Mouse (Mus musculus): ENCODE measurements around the gene Uhrf1. TPM values are rescaled to one million over a fixed set of nuclear protein-coding genes. Genes with fewer than 3 reads are reported as not detected.

Uhrf1 gene
- polyA plus RNA-seq, 1 experiment from 2014 or later: 128 TPM

GRCm38 (mm10) chr17:56300186-56300585 lies 2.9 kb upstream of the Uhrf1 start, which contains the start of gene Arrdc5:
Gene Arrdc5, minus strand, starts transcription at chr17:56300286.
- H3K4me3 ChIP-seq (ENCODE audit: low read depth, low read length): no peak within 1 kb of the TSS
- ATAC-seq (ENCODE audit: insufficient read depth, low FRiP score, low TSS enrichment) (no peak), DNase-seq (ENCODE audit: low spot score) (no peak)
- H3K9ac ChIP-seq (ENCODE audit: low read length): no peak within 1 kb of the TSS
- H3K27ac ChIP-seq (ENCODE audit: low read depth, low read length): no peak within 1 kb of the TSS
- 90% methylated on average over 9 of the region's 9 CpGs for WGBS
- H3K4me2 ChIP-seq (ENCODE audit: low read depth): no peak within 1 kb of the TSS
- peaks cover 13% of the 10 kb centered on the region for H3K4me1 ChIP-seq (ENCODE audit: control insufficient read depth, insufficient read depth, low read length)
- no peaks in the 10 kb centered on the region for H3K27me3 ChIP-seq (ENCODE audit: control insufficient read depth, insufficient read depth, low read length)
- H3K9me3 ChIP-seq (ENCODE audit: control insufficient read depth, low read length): no peaks in the 10 kb centered on the region
- no peaks in the 10 kb centered on the region for H3K36me3 ChIP-seq (ENCODE audit: control insufficient read depth, insufficient read depth, low read length)

GRCm38 (mm10) chr17:56302363-56302996 lies 641 bp upstream of the Uhrf1 start:
- WGBS: 26% methylated on average over 13 of the region's 13 CpGs
- Histone ChIP-seq H3K9me3 (ENCODE audit: control insufficient read depth, low read length) (no peaks in the 10 kb centered on the region), H3K4me3 (ENCODE audit: low read depth, low read length) (0 out of 2 replicates have a peak overlapping the region, but pooled peaks have one; percentile 81), H3K27me3 (ENCODE audit: control insufficient read depth, insufficient read depth, low read length) (no peaks in the 10 kb centered on the region), H3K4me2 (ENCODE audit: low read depth) (peak overlapping the region; percentile 96), H3K36me3 (ENCODE audit: control insufficient read depth, insufficient read depth, low read length) (peaks cover 7% of the 10 kb centered on the region), H3K9ac (ENCODE audit: low read length) (peak overlapping the region; percentile 24), H3K4me1 (ENCODE audit: control insufficient read depth, insufficient read depth, low read length) (peaks cover 28% of the 10 kb centered on the region), H3K27ac (ENCODE audit: low read depth, low read length) (peak overlapping the region; percentile 21; the same call in 1 of the 2 replicates)
- ATAC-seq (ENCODE audit: insufficient read depth, low FRiP score, low TSS enrichment) (peak; percentile 17; the same call in 1 of the 2 replicates), DNase-seq (ENCODE audit: low spot score) (peak; percentile 38)

DNA sequence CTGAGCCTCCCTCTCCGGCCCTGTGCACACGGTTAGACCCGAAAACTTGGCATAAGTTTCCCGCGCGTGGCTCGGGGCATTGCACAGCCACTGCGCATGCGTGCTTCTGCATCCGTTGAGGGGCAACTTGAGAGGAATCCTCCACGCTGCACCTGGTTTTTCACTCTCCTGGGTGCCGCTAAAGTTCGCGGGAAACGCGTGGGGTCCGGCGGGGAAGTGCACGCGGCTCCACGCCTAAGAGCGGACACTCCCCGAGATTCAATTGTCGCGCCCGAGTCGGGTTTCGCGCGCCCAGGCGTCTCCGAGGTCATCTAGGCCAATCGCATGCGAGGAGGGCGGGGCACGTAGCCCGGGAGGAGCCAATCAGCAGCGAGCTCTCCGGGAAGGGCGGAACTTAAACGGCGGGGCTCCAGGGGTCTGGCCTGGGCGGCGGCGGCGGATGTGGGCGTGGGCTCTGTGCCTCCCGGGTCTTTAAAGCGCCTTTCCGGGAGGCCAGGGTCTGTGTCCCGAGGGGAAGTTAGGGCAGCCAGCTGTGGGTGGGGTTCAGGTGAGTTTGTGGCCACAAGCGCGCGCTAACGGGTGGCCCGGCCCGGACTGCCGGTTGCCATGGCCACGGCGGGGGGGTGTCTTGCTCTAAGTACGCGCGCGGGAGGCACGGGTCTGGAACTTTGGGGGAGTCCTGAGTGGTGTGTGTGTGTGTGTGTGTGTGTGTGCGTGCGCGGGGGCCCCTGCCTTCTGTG lies 896 bp downstream of the Uhrf1 start:
- Histone ChIP-seq H3K27ac (ENCODE audit: low read depth, low read length) (peak overlapping the region; percentile 75; the same call in 1 of the 2 replicates), H3K9ac (ENCODE audit: low read length) (peak overlapping the region; percentile 72), H3K36me3 (ENCODE audit: control insufficient read depth, insufficient read depth, low read length) (peaks cover 10% of the 10 kb centered on the region), H3K9me3 (ENCODE audit: control insufficient read depth, low read length) (no peaks in the 10 kb centered on the region), H3K4me1 (ENCODE audit: control insufficient read depth, insufficient read depth, low read length) (peaks cover 28% of the 10 kb centered on the region), H3K4me3 (ENCODE audit: low read depth, low read length) (peak overlapping the region; percentile 81), H3K4me2 (ENCODE audit: low read depth) (peak overlapping the region; percentile 96), H3K27me3 (ENCODE audit: control insufficient read depth, insufficient read depth, low read length) (no peaks in the 10 kb centered on the region)
- peak; percentile 99 for DNase-seq (ENCODE audit: low spot score)
- WGBS: under 1% methylated on average over 68 of the region's 68 CpGs
- peak; percentile 91 for ATAC-seq (ENCODE audit: insufficient read depth, low FRiP score, low TSS enrichment)

DNA sequence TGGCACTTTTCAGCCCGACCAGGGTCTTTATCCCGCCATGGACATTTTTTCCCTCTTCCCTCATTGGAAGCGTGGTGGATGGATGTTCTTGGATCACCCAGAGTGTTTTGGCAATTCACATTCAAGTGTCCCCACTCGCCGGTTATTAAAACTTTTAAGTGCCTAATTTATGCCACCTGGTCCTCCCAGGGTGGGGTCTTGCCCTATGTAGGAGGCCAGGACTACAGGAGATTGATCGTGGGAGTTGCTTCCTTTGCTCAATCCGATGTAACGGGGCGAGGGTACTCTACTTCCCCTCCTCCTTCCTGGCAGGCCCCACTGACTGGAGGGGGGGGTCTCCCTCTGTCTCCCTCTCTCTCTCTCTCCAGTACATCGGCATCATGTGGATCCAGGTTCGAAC lies 1.6 kb downstream of the Uhrf1 start:
- H3K27ac ChIP-seq (ENCODE audit: low read depth, low read length): no peak overlapping the region
- H3K36me3 ChIP-seq (ENCODE audit: control insufficient read depth, insufficient read depth, low read length): peaks cover 14% of the 10 kb centered on the region
- no peak for ATAC-seq (ENCODE audit: insufficient read depth, low FRiP score, low TSS enrichment)
- H3K9me3 ChIP-seq (ENCODE audit: control insufficient read depth, low read length): no peaks in the 10 kb centered on the region
- WGBS: 9% methylated on average over 11 of the region's 11 CpGs
- H3K4me3 ChIP-seq (ENCODE audit: low read depth, low read length): peak overlapping the region; percentile 81
- H3K4me1 ChIP-seq (ENCODE audit: control insufficient read depth, insufficient read depth, low read length): peaks cover 28% of the 10 kb centered on the region
- H3K9ac ChIP-seq (ENCODE audit: low read length): peak overlapping the region; percentile 72
- DNase-seq (ENCODE audit: low spot score): no peak
- no peaks in the 10 kb centered on the region for H3K27me3 ChIP-seq (ENCODE audit: control insufficient read depth, insufficient read depth, low read length)
- H3K4me2 ChIP-seq (ENCODE audit: low read depth): peak overlapping the region; percentile 96

- WGBS: 33% methylated on average over 8 of the region's 9 CpGs
- Histone ChIP-seq H3K36me3 (ENCODE audit: control insufficient read depth, insufficient read depth, low read length) (peaks cover 17% of the 10 kb centered on the region), H3K4me2 (ENCODE audit: low read depth) (peak overlapping the region; percentile 96), H3K9ac (ENCODE audit: low read length) (peak overlapping the region; percentile 72), H3K9me3 (ENCODE audit: control insufficient read depth, low read length) (no peaks in the 10 kb centered on the region), H3K27ac (ENCODE audit: low read depth, low read length) (no peak overlapping the region), H3K4me3 (ENCODE audit: low read depth, low read length) (peak overlapping the region; percentile 81), H3K27me3 (ENCODE audit: control insufficient read depth, insufficient read depth, low read length) (no peaks in the 10 kb centered on the region), H3K4me1 (ENCODE audit: control insufficient read depth, insufficient read depth, low read length) (peaks cover 28% of the 10 kb centered on the region)
- no peak for ATAC-seq (ENCODE audit: insufficient read depth, low FRiP score, low TSS enrichment)
- no peak for DNase-seq (ENCODE audit: low spot score)
Measured at GRCm38 (mm10) chr17:56305156-56305555, 2.0 kb downstream of the Uhrf1 start.

DNA sequence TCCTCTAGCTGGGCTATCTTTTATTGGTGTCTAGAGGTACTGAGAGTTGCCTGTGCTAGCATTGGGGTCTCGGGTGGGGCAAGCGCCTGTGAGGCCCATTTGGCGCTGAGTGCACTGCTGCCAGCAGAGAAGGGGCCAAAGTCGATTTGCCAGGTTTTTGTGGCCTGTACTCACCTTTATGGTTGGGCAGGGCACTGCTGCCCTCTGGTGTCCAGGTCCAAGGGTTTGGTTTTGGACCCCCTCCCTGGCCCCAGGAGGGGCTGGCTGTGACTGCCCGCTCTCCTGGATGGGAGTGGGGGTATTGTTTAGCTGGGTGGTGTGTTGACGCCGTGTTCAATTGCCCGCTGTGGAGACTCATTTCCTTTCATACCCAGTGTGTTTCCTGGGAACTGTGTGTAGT lies 2.7 kb downstream of the Uhrf1 start:
- peak overlapping the region; percentile 96 for H3K4me2 ChIP-seq (ENCODE audit: low read depth)
- DNase-seq (ENCODE audit: low spot score) (no peak), ATAC-seq (ENCODE audit: insufficient read depth, low FRiP score, low TSS enrichment) (no peak)
- 62% methylated on average over 8 of the region's 8 CpGs for WGBS
- H3K4me1 ChIP-seq (ENCODE audit: control insufficient read depth, insufficient read depth, low read length): peaks cover 28% of the 10 kb centered on the region
- H3K9me3 ChIP-seq (ENCODE audit: control insufficient read depth, low read length): no peaks in the 10 kb centered on the region
- H3K36me3 ChIP-seq (ENCODE audit: control insufficient read depth, insufficient read depth, low read length): peaks cover 21% of the 10 kb centered on the region
- peak overlapping the region; percentile 81; the same call in 1 of the 2 replicates for H3K4me3 ChIP-seq (ENCODE audit: low read depth, low read length)
- no peaks in the 10 kb centered on the region for H3K27me3 ChIP-seq (ENCODE audit: control insufficient read depth, insufficient read depth, low read length)
- peak overlapping the region; percentile 72 for H3K9ac ChIP-seq (ENCODE audit: low read length)
- no peak overlapping the region for H3K27ac ChIP-seq (ENCODE audit: low read depth, low read length)

DNA sequence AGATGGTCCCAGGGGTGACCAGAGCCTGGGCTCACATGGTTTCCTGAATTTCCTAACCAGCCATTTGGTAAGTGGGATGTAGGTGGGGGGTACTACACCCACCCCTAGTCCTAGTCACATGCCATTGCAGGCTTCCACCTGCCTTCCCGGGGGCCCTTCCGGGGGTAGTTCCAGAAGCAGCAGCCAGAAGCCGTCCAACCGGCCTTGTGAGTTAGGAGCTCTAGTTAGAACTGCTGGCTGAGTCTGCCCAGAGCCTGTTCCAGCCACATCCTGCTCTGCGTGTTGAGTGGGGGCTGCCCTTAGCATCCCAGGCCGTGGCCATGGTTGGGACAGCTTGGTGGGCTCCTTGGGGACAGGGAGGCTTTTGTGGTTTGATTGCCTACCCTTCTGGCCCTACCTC lies 5.0 kb downstream of the Uhrf1 start:
- H3K9ac ChIP-seq (ENCODE audit: low read length): no peak overlapping the region
- 82% methylated on average over 6 of the region's 6 CpGs for WGBS

GRCm38 (mm10) chr17:56309191-56309945 lies 6.2 kb downstream of the Uhrf1 start:
- H3K27me3 ChIP-seq (ENCODE audit: control insufficient read depth, insufficient read depth, low read length): no peaks in the 10 kb centered on the region
- no peak overlapping the region for H3K9ac ChIP-seq (ENCODE audit: low read length)
- no peaks in the 10 kb centered on the region for H3K9me3 ChIP-seq (ENCODE audit: control insufficient read depth, low read length)
- ATAC-seq (ENCODE audit: insufficient read depth, low FRiP score, low TSS enrichment) (no peak), DNase-seq (ENCODE audit: low spot score) (no peak)
- H3K36me3 ChIP-seq (ENCODE audit: control insufficient read depth, insufficient read depth, low read length): peaks cover 36% of the 10 kb centered on the region
- no peak overlapping the region for H3K4me2 ChIP-seq (ENCODE audit: low read depth)
- WGBS: 95% methylated on average over 15 of the region's 15 CpGs
- peaks cover 19% of the 10 kb centered on the region for H3K4me1 ChIP-seq (ENCODE audit: control insufficient read depth, insufficient read depth, low read length)
- H3K4me3 ChIP-seq (ENCODE audit: low read depth, low read length): no peak overlapping the region
- H3K27ac ChIP-seq (ENCODE audit: low read depth, low read length): no peak overlapping the region

More for the DNA sequence above, 5.0 kb downstream of the Uhrf1 start:
- ATAC-seq (ENCODE audit: insufficient read depth, low FRiP score, low TSS enrichment) (no peak), DNase-seq (ENCODE audit: low spot score) (no peak)
- H3K9me3 ChIP-seq (ENCODE audit: control insufficient read depth, low read length): no peaks in the 10 kb centered on the region
- H3K4me3 ChIP-seq (ENCODE audit: low read depth, low read length): no peak overlapping the region
- H3K4me2 ChIP-seq (ENCODE audit: low read depth): no peak overlapping the region
- H3K4me1 ChIP-seq (ENCODE audit: control insufficient read depth, insufficient read depth, low read length): peaks cover 20% of the 10 kb centered on the region
- H3K27me3 ChIP-seq (ENCODE audit: control insufficient read depth, insufficient read depth, low read length): no peaks in the 10 kb centered on the region
- H3K27ac ChIP-seq (ENCODE audit: low read depth, low read length): no peak overlapping the region
- peaks cover 30% of the 10 kb centered on the region for H3K36me3 ChIP-seq (ENCODE audit: control insufficient read depth, insufficient read depth, low read length)
